Mouse (Mus musculus) forebrain, embryonic 12.5 days (tissue): ENCODE results near the gene Hcrtr1. TPM values are rescaled to one million over a fixed set of nuclear protein-coding genes. Genes with fewer than 3 reads are reported as not detected.

Source experiments
- ATAC-seq: fragments of 200-750 bp; cut with Nextera tagmentation; 2 replicates; pipeline ENCODE4 v1.8.0; 2017; ENCODE audit warnings: moderate TSS enrichment; ENCODE audit not compliant: low FRiP score
- H3K27ac ChIP-seq: fragments of 300-500 bp; sonication (generic); 2 replicates; pipeline ENCODE4 v1.5.1; 2016; ENCODE audit warnings: mild to moderate bottlenecking
- H3K27me3 ChIP-seq: fragments of 300-500 bp; sonication (generic); 2 replicates; pipeline ENCODE4 v1.6.1; 2016; ENCODE audit warnings: mild to moderate bottlenecking
- H3K36me3 ChIP-seq: fragments of 300-500 bp; sonication (generic); replicated peaks from 2 replicates; pipeline ENCODE4 v1.6.1; 2016; ENCODE audit warnings: mild to moderate bottlenecking
- H3K4me1 ChIP-seq: fragments of 300-500 bp; sonication (generic); 2 replicates; pipeline ENCODE4 v1.6.1; 2016
- H3K4me2 ChIP-seq: fragments of 300-500 bp; sonication (generic); 2 replicates; pipeline ENCODE4 v1.6.1; 2016; ENCODE audit warnings: mild to moderate bottlenecking, moderate library complexity
- H3K4me3 ChIP-seq: fragments of 300-500 bp; sonication (generic); replicated peaks from 2 replicates; pipeline ENCODE4 v1.5.1; 2016; ENCODE audit warnings: mild to moderate bottlenecking
- H3K9ac ChIP-seq: fragments of 300-500 bp; sonication (generic); 2 replicates; pipeline ENCODE4 v1.6.1; 2016; ENCODE audit warnings: mild to moderate bottlenecking
- H3K9me3 ChIP-seq: fragments of 300-500 bp; sonication (generic); 2 replicates; pipeline ENCODE4 v1.6.1; 2016
- WGBS: fragments of 180-500 bp; shearing (Covaris S2); methylation state at CpG from one replicate; pipeline ENCODE4 v1.1.7; 2016; 5-methylcytosine and 5-hydroxymethylcytosine counted together
- polyA plus RNA-seq: library from polyadenylated mRNA; unstranded; fragments of >200 nt; fragmentation: Nextera tagmentation; extraction: Ambion mirVana; gene quantifications from 2 replicates; pipeline ENCODE4 v1.2.1, GENCODE M21; 2016

Gene Hcrtr1
- polyA plus RNA-seq, 1 experiment from 2014 or later, result 0.10 TPM

GRCm38 (mm10) chr4:130175072-130175711 is 36.0 kb upstream of the Hcrtr1 start, which contains the start of gene Tinagl1:
TSS of gene Tinagl1 (minus strand) at chr4:130175122.
- Histone ChIP-seq H3K36me3 (no peaks in the 10 kb centered on the region), H3K4me3 (peak within 1 kb of the TSS; percentile 10; the same call in 1 of the 2 replicates), H3K27ac (no peak within 1 kb of the TSS), H3K9ac (0 out of 2 replicates have a peak within 1 kb of the TSS, but pooled peaks have one; percentile 29), H3K4me1 (peaks cover 18% of the 10 kb centered on the region), H3K4me2 (peak within 1 kb of the TSS; percentile 43), H3K27me3 (peaks cover 48% of the 10 kb centered on the region), H3K9me3 (no peaks in the 10 kb centered on the region)
- ATAC-seq, result no peak
- WGBS, result 2% methylated on average over 14 of the region's 14 CpGs

- peaks cover 18% of the 10 kb centered on the region for H3K4me1 ChIP-seq
- 0 out of 2 replicates have a peak overlapping the region, but pooled peaks have one; percentile 29 for H3K9ac ChIP-seq
- H3K4me3 ChIP-seq, result peak overlapping the region; percentile 7; the same call in 1 of the 2 replicates
- H3K4me2 ChIP-seq, result peak overlapping the region; percentile 43
- no peaks in the 10 kb centered on the region for H3K36me3 ChIP-seq
- 4% methylated on average over 25 of the region's 25 CpGs for WGBS
- no peaks in the 10 kb centered on the region for H3K9me3 ChIP-seq
- no peak overlapping the region for H3K27ac ChIP-seq
- no peak for ATAC-seq
- peaks cover 48% of the 10 kb centered on the region for H3K27me3 ChIP-seq
Measured at GRCm38 (mm10) chr4:130174335-130175031, 35.3 kb upstream of the Hcrtr1 start.

- Histone ChIP-seq H3K9me3 (no peaks in the 10 kb centered on the region), H3K27me3 (peaks cover 48% of the 10 kb centered on the region), H3K9ac (no peak overlapping the region), H3K4me2 (no peak overlapping the region), H3K36me3 (no peaks in the 10 kb centered on the region), H3K4me3 (no peak overlapping the region), H3K4me1 (peaks cover 18% of the 10 kb centered on the region), H3K27ac (no peak overlapping the region)
- no peak for ATAC-seq
- 56% methylated on average over 19 of the region's 19 CpGs for WGBS
Measured at GRCm38 (mm10) chr4:130173911-130174311, 34.8 kb upstream of the Hcrtr1 start.

- Histone ChIP-seq H3K27me3 (peaks cover 48% of the 10 kb centered on the region), H3K27ac (no peak overlapping the region), H3K4me2 (no peak overlapping the region), H3K4me1 (peaks cover 20% of the 10 kb centered on the region), H3K9me3 (no peaks in the 10 kb centered on the region), H3K36me3 (no peaks in the 10 kb centered on the region), H3K4me3 (no peak overlapping the region), H3K9ac (no peak overlapping the region)
- ATAC-seq, result no peak
- WGBS, result 75% methylated on average over 11 of the region's 11 CpGs
Measured at GRCm38 (mm10) chr4:130173060-130173822, 34.1 kb upstream of the Hcrtr1 start.

- ATAC-seq, result no peak
- peaks cover 27% of the 10 kb centered on the region for H3K4me1 ChIP-seq
- no peaks in the 10 kb centered on the region for H3K9me3 ChIP-seq
- H3K36me3 ChIP-seq, result no peaks in the 10 kb centered on the region
- H3K27me3 ChIP-seq, result peaks cover 54% of the 10 kb centered on the region
- no peak overlapping the region for H3K4me2 ChIP-seq
- H3K27ac ChIP-seq, result no peak overlapping the region
- H3K9ac ChIP-seq, result no peak overlapping the region
- no peak overlapping the region for H3K4me3 ChIP-seq
- 77% methylated on average over 11 of the region's 11 CpGs for WGBS
Measured at GRCm38 (mm10) chr4:130171951-130172765, 33.0 kb upstream of the Hcrtr1 start.

- WGBS, result 88% methylated on average over 4 of the region's 4 CpGs
- Histone ChIP-seq H3K27me3 (peaks cover 45% of the 10 kb centered on the region), H3K36me3 (no peaks in the 10 kb centered on the region), H3K4me1 (peaks cover 29% of the 10 kb centered on the region), H3K4me3 (no peak overlapping the region), H3K4me2 (no peak overlapping the region), H3K9me3 (no peaks in the 10 kb centered on the region), H3K27ac (no peak overlapping the region), H3K9ac (no peak overlapping the region)
- no peak for ATAC-seq
Measured at GRCm38 (mm10) chr4:130170362-130170761, 31.2 kb upstream of the Hcrtr1 start.

GRCm38 (mm10) chr4:130169411-130169971 is 30.3 kb upstream of the Hcrtr1 start:
- WGBS, result 88% methylated on average over 16 of the region's 16 CpGs
- Histone ChIP-seq H3K4me1 (peaks cover 20% of the 10 kb centered on the region), H3K4me3 (no peak overlapping the region), H3K27ac (no peak overlapping the region), H3K9me3 (no peaks in the 10 kb centered on the region), H3K27me3 (peaks cover 43% of the 10 kb centered on the region), H3K9ac (no peak overlapping the region), H3K4me2 (no peak overlapping the region), H3K36me3 (no peaks in the 10 kb centered on the region)
- no peak for ATAC-seq

GRCm38 (mm10) chr4:130168280-130169183 is 29.4 kb upstream of the Hcrtr1 start:
- no peak for ATAC-seq
- H3K27ac ChIP-seq, result no peak overlapping the region

GRCm38 (mm10) chr4:130167814-130168213 is 28.7 kb upstream of the Hcrtr1 start:
- Histone ChIP-seq H3K4me1 (peaks cover 23% of the 10 kb centered on the region), H3K36me3 (no peaks in the 10 kb centered on the region), H3K9me3 (no peaks in the 10 kb centered on the region), H3K27me3 (peaks cover 43% of the 10 kb centered on the region), H3K27ac (no peak overlapping the region), H3K4me2 (peak overlapping the region; percentile 24), H3K4me3 (no peak overlapping the region; the same call in 1 of the 2 replicates), H3K9ac (no peak overlapping the region)
- 53% methylated on average over 9 of the region's 9 CpGs for WGBS
- no peak for ATAC-seq

More at GRCm38 (mm10) chr4:130168280-130169183, 29.4 kb upstream of the Hcrtr1 start:
- Histone ChIP-seq H3K9me3 (no peaks in the 10 kb centered on the region), H3K27me3 (peaks cover 43% of the 10 kb centered on the region), H3K4me3 (no peak overlapping the region), H3K4me2 (no peak overlapping the region; the same call in 1 of the 2 replicates), H3K9ac (no peak overlapping the region), H3K4me1 (peaks cover 16% of the 10 kb centered on the region), H3K36me3 (no peaks in the 10 kb centered on the region)
- 41% methylated on average over 16 of the region's 16 CpGs for WGBS

GRCm38 (mm10) chr4:130167321-130167720 is 28.2 kb upstream of the Hcrtr1 start:
- Histone ChIP-seq H3K4me2 (peak overlapping the region; percentile 24), H3K36me3 (no peaks in the 10 kb centered on the region), H3K27ac (no peak overlapping the region), H3K27me3 (peaks cover 45% of the 10 kb centered on the region), H3K9me3 (no peaks in the 10 kb centered on the region), H3K9ac (no peak overlapping the region), H3K4me1 (peaks cover 25% of the 10 kb centered on the region), H3K4me3 (peak overlapping the region; percentile 14; the same call in 1 of the 2 replicates)
- 52% methylated on average over 22 of the region's 22 CpGs for WGBS
- ATAC-seq, result no peak
